Mouse (Mus musculus) ES-Bruce4 (cell line): Measurements from ENCODE around the gene Rnf180.

Source experiments
- CTCF ChIP-seq: IDR thresholded peaks from one replicate; pipeline ENCODE4 v1.8.1; 2011; ENCODE audit warnings: low read depth, low read length
- EP300 ChIP-seq: IDR thresholded peaks from 2 replicates; pipeline ENCODE4 v1.6.1; 2011; ENCODE audit warnings: low read depth, low read length; ENCODE audit not compliant: insufficient read depth
- POLR2A ChIP-seq: IDR thresholded peaks from one replicate; pipeline ENCODE4 v1.8.1; 2011; ENCODE audit warnings: low read length; ENCODE audit not compliant: insufficient read depth

DNA sequence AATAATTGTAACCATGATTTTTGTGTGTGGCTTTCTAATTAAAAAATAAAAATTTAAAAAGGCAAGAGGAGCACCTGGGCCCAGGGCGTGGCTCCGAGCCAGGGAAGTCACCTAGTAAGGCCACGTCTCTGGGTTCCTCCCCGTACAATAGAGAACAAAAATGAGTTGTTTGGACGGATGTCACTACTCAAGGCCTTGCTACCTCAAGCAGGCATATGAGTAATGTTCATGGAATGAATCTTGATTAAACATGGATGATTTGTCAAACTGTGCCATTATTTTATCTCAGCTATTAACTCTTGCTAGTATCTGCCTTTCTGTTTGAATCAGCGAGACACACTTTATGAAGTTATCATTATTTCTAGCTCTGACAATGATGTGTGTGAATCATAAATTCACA lies 46.9 kb downstream of the Rnf180 start:
- no peak for TF ChIP-seq CTCF
- TF ChIP-seq POLR2A, result no peak
- no peak for TF ChIP-seq EP300
